Mouse (Mus musculus) E14TG2a.4 (cell line): ENCODE data around the gene Ralb.

Source experiments
- CTCF ChIP-seq: conservative IDR thresholded peaks from 2 replicates; pipeline ENCODE4 v1.5.1; 2014; ENCODE audit warnings: low read length
- NANOG ChIP-seq: IDR thresholded peaks from 2 replicates; pipeline ENCODE4 v1.6.1; 2014; ENCODE audit warnings: borderline replicate concordance, low read length, mixed read lengths

GRCm38 (mm10) chr1:119521681-119522080 is 17.1 kb upstream of the Ralb start:
- TF ChIP-seq CTCF: no peak
- no peak for TF ChIP-seq NANOG
